Mouse (Mus musculus) midbrain, embryonic 15.5 days (tissue): ENCODE results near the gene Alg14. TPM values are rescaled to one million over a fixed set of nuclear protein-coding genes. Genes with fewer than 3 reads are reported as not detected.
A peak's percentile ranks its signal among the peaks of the same experiment; 100 is the strongest.

Experiments
- ATAC-seq: fragments of 200-750 bp; cut with Nextera tagmentation; replicated peaks from 2 replicates; pipeline ENCODE4 v1.8.0; 2017; ENCODE audit warnings: moderate TSS enrichment
- H3K27ac ChIP-seq: fragments of 300-500 bp; sonication (generic); 2 replicates; pipeline ENCODE4 v1.5.1; 2015; ENCODE audit warnings: mild to moderate bottlenecking, inconsistent platforms
- H3K27me3 ChIP-seq: fragments of 300-500 bp; sonication (generic); replicated peaks from 2 replicates; pipeline ENCODE4 v1.6.1; 2015; ENCODE audit warnings: inconsistent platforms
- H3K36me3 ChIP-seq: fragments of 300-500 bp; sonication (generic); replicated peaks from 2 replicates; pipeline ENCODE4 v1.6.1; 2015; ENCODE audit warnings: inconsistent platforms
- H3K4me1 ChIP-seq: fragments of 300-500 bp; sonication (generic); 2 replicates; pipeline ENCODE4 v1.6.1; 2015; ENCODE audit warnings: inconsistent platforms
- H3K4me2 ChIP-seq: fragments of 300-500 bp; sonication (generic); 2 replicates; pipeline ENCODE4 v1.6.1; 2015; ENCODE audit warnings: inconsistent platforms, mild to moderate bottlenecking, moderate library complexity
- H3K4me3 ChIP-seq: fragments of 300-500 bp; sonication (generic); 2 replicates; pipeline ENCODE4 v1.5.1; 2015; ENCODE audit warnings: mild to moderate bottlenecking, inconsistent platforms
- H3K9ac ChIP-seq: fragments of 300-500 bp; sonication (generic); 2 replicates; pipeline ENCODE4 v1.6.1; 2015; ENCODE audit warnings: mild to moderate bottlenecking, inconsistent platforms
- H3K9me3 ChIP-seq: fragments of 300-500 bp; sonication (generic); 2 replicates; pipeline ENCODE4 v1.6.1; 2016; ENCODE audit warnings: inconsistent platforms
- WGBS: fragments of 180-500 bp; shearing (Covaris S2); methylation state at CpG from one replicate; pipeline ENCODE4 v1.1.7; 2015; ENCODE audit warnings: mixed read lengths; 5-methylcytosine and 5-hydroxymethylcytosine counted together
- polyA plus RNA-seq: library from polyadenylated mRNA; unstranded; fragments of >200 nt; fragmentation: Nextera tagmentation; extraction: Ambion mirVana; gene quantifications from 2 replicates; pipeline ENCODE4 v1.2.1, GENCODE M21; 2015

The Alg14 gene
- polyA plus RNA-seq, 1 experiment from 2014 or later = 33.3 TPM

- Histone ChIP-seq H3K4me1 (peaks cover 8% of the 10 kb centered on the region), H3K27ac (no peak overlapping the region), H3K4me2 (no peak overlapping the region), H3K9ac (no peak overlapping the region), H3K36me3 (no peaks in the 10 kb centered on the region), H3K27me3 (peaks cover 23% of the 10 kb centered on the region), H3K9me3 (no peaks in the 10 kb centered on the region), H3K4me3 (no peak overlapping the region)
- no peak for ATAC-seq
- WGBS = 68% methylated on average over 7 of the region's 7 CpGs
These were observed 30.3 kb upstream of the Alg14 start for GRCm38 (mm10) chr3:121261251-121261650.

GRCm38 (mm10) chr3:121261939-121262520 is 29.5 kb upstream of the Alg14 start:
- 10% methylated on average over 21 of the region's 21 CpGs for WGBS
- peak overlapping the region; percentile 87 for H3K9ac ChIP-seq

GRCm38 (mm10) chr3:121262521-121263204 is 28.9 kb upstream of the Alg14 start:
- Histone ChIP-seq H3K4me3 (peak overlapping the region; percentile 77), H3K9me3 (no peaks in the 10 kb centered on the region), H3K4me1 (peaks cover 8% of the 10 kb centered on the region), H3K9ac (peak overlapping the region; percentile 87), H3K4me2 (peak overlapping the region; percentile 80), H3K36me3 (no peaks in the 10 kb centered on the region), H3K27me3 (peaks cover 23% of the 10 kb centered on the region), H3K27ac (peak overlapping the region; percentile 66)
- under 1% methylated on average over 87 of the region's 97 CpGs for WGBS
- peak; percentile 93 for ATAC-seq

More at GRCm38 (mm10) chr3:121261939-121262520, 29.5 kb upstream of the Alg14 start:
- H3K27ac ChIP-seq = peak overlapping the region; percentile 66
- H3K27me3 ChIP-seq = peaks cover 23% of the 10 kb centered on the region
- no peak for ATAC-seq
- no peaks in the 10 kb centered on the region for H3K36me3 ChIP-seq
- peak overlapping the region; percentile 77 for H3K4me3 ChIP-seq
- peaks cover 8% of the 10 kb centered on the region for H3K4me1 ChIP-seq
- no peaks in the 10 kb centered on the region for H3K9me3 ChIP-seq
- H3K4me2 ChIP-seq = peak overlapping the region; percentile 80

GRCm38 (mm10) chr3:121263205-121263548 is 28.4 kb upstream of the Alg14 start:
- peak; percentile 61 for ATAC-seq
- Histone ChIP-seq H3K4me2 (peak overlapping the region; percentile 80), H3K27ac (peak overlapping the region; percentile 66), H3K27me3 (peaks cover 23% of the 10 kb centered on the region), H3K4me3 (peak overlapping the region; percentile 77), H3K36me3 (no peaks in the 10 kb centered on the region), H3K9me3 (no peaks in the 10 kb centered on the region), H3K9ac (peak overlapping the region; percentile 87), H3K4me1 (peaks cover 8% of the 10 kb centered on the region)
- WGBS = 2% methylated on average over 20 of the region's 20 CpGs

- Histone ChIP-seq H3K27me3 (peaks cover 23% of the 10 kb centered on the region), H3K4me1 (peaks cover 8% of the 10 kb centered on the region), H3K36me3 (no peaks in the 10 kb centered on the region), H3K4me2 (no peak overlapping the region), H3K9me3 (no peaks in the 10 kb centered on the region), H3K9ac (no peak overlapping the region), H3K27ac (no peak overlapping the region), H3K4me3 (no peak overlapping the region)
- WGBS = 53% methylated on average over 6 of the region's 6 CpGs
- ATAC-seq = no peak
These were observed 27.3 kb upstream of the Alg14 start for GRCm38 (mm10) chr3:121264242-121264641.

GRCm38 (mm10) chr3:121267283-121267682 is 24.3 kb upstream of the Alg14 start:
- no peak overlapping the region for H3K4me2 ChIP-seq
- WGBS = 86% methylated on average over 5 of the region's 5 CpGs
- no peak overlapping the region for H3K27ac ChIP-seq
- ATAC-seq = no peak
- no peaks in the 10 kb centered on the region for H3K9me3 ChIP-seq
- peaks cover 10% of the 10 kb centered on the region for H3K27me3 ChIP-seq
- no peak overlapping the region for H3K9ac ChIP-seq
- peaks cover 3% of the 10 kb centered on the region for H3K4me1 ChIP-seq
- H3K4me3 ChIP-seq = no peak overlapping the region
- H3K36me3 ChIP-seq = no peaks in the 10 kb centered on the region

GRCm38 (mm10) chr3:121272577-121272976 is 19.0 kb upstream of the Alg14 start:
- H3K36me3 ChIP-seq = no peaks in the 10 kb centered on the region
- no peaks in the 10 kb centered on the region for H3K9me3 ChIP-seq
- 83% methylated on average over 2 of the region's 2 CpGs for WGBS
- H3K4me2 ChIP-seq = no peak overlapping the region
- H3K9ac ChIP-seq = no peak overlapping the region
- ATAC-seq = no peak
- no peaks in the 10 kb centered on the region for H3K27me3 ChIP-seq
- no peak overlapping the region for H3K4me3 ChIP-seq
- H3K27ac ChIP-seq = no peak overlapping the region
- H3K4me1 ChIP-seq = no peaks in the 10 kb centered on the region

GRCm38 (mm10) chr3:121274010-121274409 is 17.6 kb upstream of the Alg14 start:
- 93% methylated on average over 2 of the region's 2 CpGs for WGBS
- no peaks in the 10 kb centered on the region for H3K36me3 ChIP-seq

GRCm38 (mm10) chr3:121277009-121277408 is 14.6 kb upstream of the Alg14 start:
- Histone ChIP-seq H3K27me3 (no peaks in the 10 kb centered on the region), H3K9me3 (no peaks in the 10 kb centered on the region), H3K9ac (no peak overlapping the region), H3K27ac (no peak overlapping the region), H3K4me3 (no peak overlapping the region), H3K4me1 (no peaks in the 10 kb centered on the region), H3K36me3 (no peaks in the 10 kb centered on the region), H3K4me2 (no peak overlapping the region)
- WGBS = 90% methylated on average over 4 of the region's 4 CpGs
- ATAC-seq = no peak

More at GRCm38 (mm10) chr3:121274010-121274409, 17.6 kb upstream of the Alg14 start:
- Histone ChIP-seq H3K27ac (no peak overlapping the region), H3K9ac (no peak overlapping the region), H3K4me1 (no peaks in the 10 kb centered on the region), H3K4me3 (no peak overlapping the region), H3K27me3 (no peaks in the 10 kb centered on the region), H3K9me3 (no peaks in the 10 kb centered on the region), H3K4me2 (no peak overlapping the region)
- no peak for ATAC-seq

GRCm38 (mm10) chr3:121277557-121277956 is 14.0 kb upstream of the Alg14 start:
- no peak overlapping the region for H3K4me3 ChIP-seq
- H3K4me1 ChIP-seq = no peaks in the 10 kb centered on the region
- ATAC-seq = no peak
- no peak overlapping the region for H3K4me2 ChIP-seq
- H3K27me3 ChIP-seq = no peaks in the 10 kb centered on the region
- H3K9me3 ChIP-seq = no peaks in the 10 kb centered on the region
- no peak overlapping the region for H3K9ac ChIP-seq
- no peaks in the 10 kb centered on the region for H3K36me3 ChIP-seq
- WGBS = 75% methylated on average over 4 of the region's 4 CpGs
- no peak overlapping the region for H3K27ac ChIP-seq

GRCm38 (mm10) chr3:121279679-121280078 is 11.9 kb upstream of the Alg14 start:
- no peaks in the 10 kb centered on the region for H3K9me3 ChIP-seq
- H3K4me3 ChIP-seq = no peak overlapping the region
- no peak overlapping the region for H3K9ac ChIP-seq
- no peak overlapping the region for H3K27ac ChIP-seq
- no peak for ATAC-seq
- no peaks in the 10 kb centered on the region for H3K36me3 ChIP-seq
- no peaks in the 10 kb centered on the region for H3K4me1 ChIP-seq
- no peak overlapping the region for H3K4me2 ChIP-seq
- H3K27me3 ChIP-seq = no peaks in the 10 kb centered on the region
- 89% methylated on average over 14 of the region's 14 CpGs for WGBS

- Histone ChIP-seq H3K4me1 (no peaks in the 10 kb centered on the region), H3K27me3 (no peaks in the 10 kb centered on the region), H3K9me3 (no peaks in the 10 kb centered on the region), H3K36me3 (no peaks in the 10 kb centered on the region), H3K9ac (no peak within 1 kb of the TSS), H3K4me2 (no peak within 1 kb of the TSS), H3K4me3 (no peak within 1 kb of the TSS), H3K27ac (no peak within 1 kb of the TSS)
- 89% methylated on average over 4 of the region's 4 CpGs for WGBS
- ATAC-seq = no peak
These were observed 8.6 kb upstream of the Alg14 start, which contains the start of gene Tmem56 for GRCm38 (mm10) chr3:121282998-121283397. Tmem56 (minus strand) TSS chr3:121283098.

- Histone ChIP-seq H3K36me3 (no peaks in the 10 kb centered on the region), H3K4me2 (no peak overlapping the region), H3K9ac (no peak overlapping the region), H3K4me1 (no peaks in the 10 kb centered on the region), H3K27ac (no peak overlapping the region), H3K27me3 (no peaks in the 10 kb centered on the region), H3K9me3 (no peaks in the 10 kb centered on the region), H3K4me3 (no peak overlapping the region)
- WGBS = 95% methylated on average over 6 of the region's 6 CpGs
- ATAC-seq = no peak
These were observed 6.4 kb upstream of the Alg14 start for GRCm38 (mm10) chr3:121285219-121285618.
